Mouse (Mus musculus): ENCODE results near the gene Ube2g1. TPM values are rescaled to one million over a fixed set of nuclear protein-coding genes. Genes with fewer than 3 reads are reported as not detected.

Gene Ube2g1
- polyA plus RNA-seq, 1 experiment: 8.1 TPM

DNA sequence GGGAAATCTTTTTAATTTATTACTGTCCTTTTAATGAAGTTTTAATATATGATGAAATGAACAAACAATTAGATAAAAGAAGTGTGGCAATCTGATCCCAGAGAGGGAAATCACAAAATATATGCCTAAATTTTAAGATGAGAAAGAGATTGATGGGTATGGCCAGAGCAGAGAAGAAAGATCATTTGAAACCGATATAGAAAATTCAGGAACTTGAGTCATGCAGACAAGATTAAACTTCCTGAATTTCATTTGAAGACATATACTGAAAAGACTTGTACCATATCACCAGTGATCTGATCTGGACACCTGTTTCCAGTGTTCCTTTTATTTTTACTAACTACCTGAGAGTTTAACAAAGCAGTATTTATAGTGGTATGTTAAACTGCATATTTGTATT, 65.4 kb downstream of the Ube2g1 start:
- peaks cover 43% of the 10 kb centered on the region for H3K79me3 ChIP-seq (ENCODE audit: low read depth)
- H3K36me3 ChIP-seq (ENCODE audit: control insufficient read depth, insufficient read depth): peaks cover 5% of the 10 kb centered on the region
- H3ac ChIP-seq (ENCODE audit: control insufficient read depth, insufficient read length, low read depth): no peak overlapping the region

DNA sequence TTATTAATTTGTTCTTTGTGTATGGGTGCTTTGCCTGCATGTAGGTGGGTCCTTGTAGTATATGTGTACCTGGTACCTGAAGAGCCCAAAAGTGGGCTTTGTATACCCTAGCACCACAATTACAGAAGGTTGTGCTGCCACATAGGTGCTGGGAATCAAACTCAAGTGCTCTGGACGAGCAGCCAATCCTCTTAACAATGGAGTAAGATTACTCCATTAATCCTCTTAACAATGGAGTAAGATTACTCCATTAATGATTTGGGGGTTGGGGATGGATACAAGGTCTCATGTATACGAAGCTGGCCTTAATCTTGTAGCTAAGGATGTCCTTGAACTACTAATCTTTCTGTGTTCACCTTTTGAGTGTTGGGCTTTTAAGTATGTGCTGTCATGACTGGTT, 68.2 kb downstream of the Ube2g1 start:
- H3K27me3 ChIP-seq (ENCODE audit: control insufficient read depth, insufficient read depth, insufficient read length): no peaks in the 10 kb centered on the region
- no peak overlapping the region for H3K4me3 ChIP-seq (ENCODE audit: insufficient read depth, poor library complexity, severe bottlenecking)
- TF ChIP-seq MYOG (IDR thresholded peaks at IDR 0.05; ENCODE audit: control insufficient read depth, extremely low read depth, insufficient read length): no peak
- H3K36me3 ChIP-seq (ENCODE audit: control insufficient read depth, insufficient read depth): peaks cover 5% of the 10 kb centered on the region
- peaks cover 60% of the 10 kb centered on the region for H3K79me2 ChIP-seq (ENCODE audit: control insufficient read depth, insufficient read depth)
- peaks cover 32% of the 10 kb centered on the region for H3K79me3 ChIP-seq (ENCODE audit: low read depth)
- H3ac ChIP-seq (ENCODE audit: control insufficient read depth, insufficient read length, low read depth): no peak overlapping the region

More for the DNA sequence above, 65.4 kb downstream of the Ube2g1 start:
- TF ChIP-seq MYOD1 (IDR thresholded peaks at IDR 0.05; ENCODE audit: control insufficient read depth, insufficient read length, low read depth): no peak
- TF ChIP-seq MAX (IDR thresholded peaks at IDR 0.05): no peak
- TF ChIP-seq CTCF (IDR thresholded peaks at IDR 0.05; ENCODE audit: control insufficient read depth, insufficient read depth, insufficient read length): no peak
- no peak for TF ChIP-seq USF1 (IDR thresholded peaks at IDR 0.05; ENCODE audit: low read depth)
- no peak for TF ChIP-seq FOSL1 (IDR thresholded peaks at IDR 0.05; ENCODE audit: insufficient read depth, low read length, poor library complexity, severe bottlenecking)
- no peak for TF ChIP-seq MYOG (IDR thresholded peaks at IDR 0.05; ENCODE audit: control insufficient read depth, extremely low read depth, insufficient read length)
- no peak for TF ChIP-seq CEBPB (IDR thresholded peaks at IDR 0.05; ENCODE audit: low read depth)
- H3K4me3 ChIP-seq (ENCODE audit: insufficient read depth, poor library complexity, severe bottlenecking): no peak overlapping the region
- H3K79me2 ChIP-seq (ENCODE audit: control insufficient read depth, insufficient read depth): peaks cover 64% of the 10 kb centered on the region
- no peaks in the 10 kb centered on the region for H3K27me3 ChIP-seq (ENCODE audit: control insufficient read depth, insufficient read depth, insufficient read length)

DNA sequence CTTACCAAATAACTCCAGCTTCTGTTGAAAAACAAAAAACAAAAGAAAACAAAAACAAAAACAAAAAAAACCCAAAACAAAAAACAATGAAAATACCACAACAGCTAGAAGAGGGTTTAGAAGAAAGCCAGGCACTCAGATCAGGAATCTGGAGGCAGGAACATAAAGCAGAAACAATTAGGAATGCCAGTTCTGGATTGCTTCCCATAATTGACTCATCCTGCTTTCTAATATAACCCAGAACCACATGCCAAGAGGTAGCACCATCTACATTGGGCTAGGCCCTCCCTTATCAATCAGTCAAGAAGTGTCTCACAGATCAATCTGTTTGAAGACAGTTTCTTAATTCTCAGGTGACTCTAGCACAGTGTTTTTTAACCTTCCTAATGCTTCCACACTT, 73.6 kb downstream of the Ube2g1 start:
- no peak overlapping the region for H3K4me3 ChIP-seq (ENCODE audit: insufficient read depth, poor library complexity, severe bottlenecking)
- H3K79me2 ChIP-seq (ENCODE audit: control insufficient read depth, insufficient read depth): peaks cover 15% of the 10 kb centered on the region
- peaks cover 17% of the 10 kb centered on the region for H3K36me3 ChIP-seq (ENCODE audit: control insufficient read depth, insufficient read depth)
- peaks cover 1% of the 10 kb centered on the region for H3K79me3 ChIP-seq (ENCODE audit: low read depth)
- no peaks in the 10 kb centered on the region for H3K27me3 ChIP-seq (ENCODE audit: control insufficient read depth, insufficient read depth, insufficient read length)
- H3ac ChIP-seq (ENCODE audit: control insufficient read depth, insufficient read length, low read depth): no peak overlapping the region
- TF ChIP-seq MYOG (IDR thresholded peaks at IDR 0.05; ENCODE audit: control insufficient read depth, extremely low read depth, insufficient read length): no peak
- TF ChIP-seq FOSL1 (IDR thresholded peaks at IDR 0.05; ENCODE audit: insufficient read depth, low read length, poor library complexity, severe bottlenecking): no peak
- no peak for TF ChIP-seq MAX (IDR thresholded peaks at IDR 0.05)
- no peak for TF ChIP-seq CTCF (IDR thresholded peaks at IDR 0.05; ENCODE audit: control insufficient read depth, insufficient read depth, insufficient read length)

DNA sequence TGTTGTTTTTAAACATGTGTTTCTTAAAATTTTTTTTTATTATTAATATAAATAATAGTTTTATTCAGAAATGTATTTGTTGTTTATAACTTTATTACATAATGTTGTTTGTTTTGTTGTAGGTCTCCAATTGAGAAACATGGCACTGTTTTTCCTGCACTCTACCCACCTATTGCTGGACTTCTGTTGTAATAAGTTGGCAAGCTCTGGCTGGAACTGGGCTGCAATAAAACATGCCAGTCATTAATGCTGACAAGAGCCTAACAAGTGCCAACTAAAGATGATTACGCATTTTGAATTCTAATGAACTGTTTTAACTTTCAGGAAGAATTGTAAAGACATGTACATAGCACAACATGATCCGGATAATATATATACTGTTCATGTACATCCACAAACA, 76.3 kb downstream of the Ube2g1 start:
- TF ChIP-seq CTCF (IDR thresholded peaks at IDR 0.05; ENCODE audit: control insufficient read depth, insufficient read depth, insufficient read length) (no peak), USF1 (IDR thresholded peaks at IDR 0.05; ENCODE audit: low read depth) (no peak)
- Histone ChIP-seq H3K4me3 (ENCODE audit: insufficient read depth, poor library complexity, severe bottlenecking) (no peak overlapping the region), H3ac (ENCODE audit: control insufficient read depth, insufficient read length, low read depth) (no peak overlapping the region), H3K36me3 (ENCODE audit: control insufficient read depth, insufficient read depth) (peaks cover 13% of the 10 kb centered on the region), H3K27me3 (ENCODE audit: control insufficient read depth, insufficient read depth, insufficient read length) (no peaks in the 10 kb centered on the region), H3K79me3 (ENCODE audit: low read depth) (no peaks in the 10 kb centered on the region), H3K79me2 (ENCODE audit: control insufficient read depth, insufficient read depth) (no peaks in the 10 kb centered on the region)

DNA sequence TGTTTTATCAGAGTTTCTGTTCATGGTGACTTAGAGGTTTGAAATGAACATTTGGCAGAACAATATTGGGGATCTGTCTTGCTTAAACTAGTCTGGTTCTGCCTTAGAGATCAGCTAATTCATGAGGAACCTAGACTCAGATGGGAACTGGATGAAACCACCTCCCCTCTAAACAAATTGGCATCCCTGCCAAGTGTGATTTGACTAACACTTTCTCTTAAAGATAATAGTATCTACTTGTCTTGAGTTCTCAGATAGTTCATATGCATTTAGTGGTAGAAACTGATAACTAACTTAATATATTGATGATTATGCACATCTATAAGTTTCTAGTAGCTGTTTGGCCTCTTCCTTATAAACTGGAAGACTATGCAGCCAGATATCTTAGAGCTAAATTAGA, 79.6 kb downstream of the Ube2g1 start:
- H3ac ChIP-seq (ENCODE audit: control insufficient read depth, insufficient read length, low read depth): no peak overlapping the region
- peaks cover 19% of the 10 kb centered on the region for H3K79me2 ChIP-seq (ENCODE audit: control insufficient read depth, insufficient read depth)
- H3K79me3 ChIP-seq (ENCODE audit: low read depth): peaks cover 16% of the 10 kb centered on the region
- H3K27me3 ChIP-seq (ENCODE audit: control insufficient read depth, insufficient read depth, insufficient read length): no peaks in the 10 kb centered on the region
- H3K4me3 ChIP-seq (ENCODE audit: insufficient read depth, poor library complexity, severe bottlenecking): no peak overlapping the region
- TF ChIP-seq USF1 (IDR thresholded peaks at IDR 0.05; ENCODE audit: low read depth) (no peak), MYOG (IDR thresholded peaks at IDR 0.05; ENCODE audit: control insufficient read depth, extremely low read depth, insufficient read length) (no peak), MAX (IDR thresholded peaks at IDR 0.05) (no peak), CEBPB (IDR thresholded peaks at IDR 0.05; ENCODE audit: low read depth) (no peak), MYOD1 (IDR thresholded peaks at IDR 0.05; ENCODE audit: control insufficient read depth, insufficient read length, low read depth) (no peak), FOSL1 (IDR thresholded peaks at IDR 0.05; ENCODE audit: insufficient read depth, low read length, poor library complexity, severe bottlenecking) (no peak), CTCF (IDR thresholded peaks at IDR 0.05; ENCODE audit: control insufficient read depth, insufficient read depth, insufficient read length) (no peak)
- peaks cover 13% of the 10 kb centered on the region for H3K36me3 ChIP-seq (ENCODE audit: control insufficient read depth, insufficient read depth)

DNA sequence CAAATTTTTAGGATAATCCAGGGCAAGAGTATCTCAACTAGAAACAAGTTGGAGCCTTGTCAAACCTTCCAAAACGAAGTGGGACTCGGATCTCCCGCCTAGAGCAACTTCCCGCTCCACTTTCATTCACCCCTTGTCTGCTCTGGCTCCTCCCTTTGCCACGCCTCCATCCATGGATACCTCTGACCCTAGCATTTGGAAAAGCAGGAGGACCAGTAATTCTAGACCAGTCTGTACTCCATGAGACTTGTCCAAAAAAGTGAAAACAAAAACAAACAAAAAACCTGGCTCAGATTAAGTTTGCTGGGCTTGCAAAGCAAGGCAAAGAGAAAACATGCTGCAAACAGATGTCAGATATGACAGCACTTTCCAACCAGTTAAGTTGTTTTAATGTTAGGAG, 81.2 kb downstream of the Ube2g1 start:
- Histone ChIP-seq H3K79me2 (ENCODE audit: control insufficient read depth, insufficient read depth) (peaks cover 34% of the 10 kb centered on the region), H3K36me3 (ENCODE audit: control insufficient read depth, insufficient read depth) (peaks cover 11% of the 10 kb centered on the region), H3ac (ENCODE audit: control insufficient read depth, insufficient read length, low read depth) (no peak overlapping the region), H3K4me3 (ENCODE audit: insufficient read depth, poor library complexity, severe bottlenecking) (no peak overlapping the region), H3K27me3 (ENCODE audit: control insufficient read depth, insufficient read depth, insufficient read length) (no peaks in the 10 kb centered on the region), H3K79me3 (ENCODE audit: low read depth) (peaks cover 29% of the 10 kb centered on the region)
- TF ChIP-seq FOSL1 (IDR thresholded peaks at IDR 0.05; ENCODE audit: insufficient read depth, low read length, poor library complexity, severe bottlenecking) (no peak), MYOD1 (IDR thresholded peaks at IDR 0.05; ENCODE audit: control insufficient read depth, insufficient read length, low read depth) (no peak), USF1 (IDR thresholded peaks at IDR 0.05; ENCODE audit: low read depth) (no peak), MYOG (IDR thresholded peaks at IDR 0.05; ENCODE audit: control insufficient read depth, extremely low read depth, insufficient read length) (no peak), CEBPB (IDR thresholded peaks at IDR 0.05; ENCODE audit: low read depth) (no peak), MAX (IDR thresholded peaks at IDR 0.05) (no peak), CTCF (IDR thresholded peaks at IDR 0.05; ENCODE audit: control insufficient read depth, insufficient read depth, insufficient read length) (no peak)
